9 mouse cellular contexts compared by ENCODE assay signal in genomic region chr2:131982546-131983196, GRCm38 (mm10). TPM values are rescaled to one million over a fixed set of nuclear protein-coding genes. Genes with fewer than 3 reads are reported as not detected.
DNase-seq lines count a peak whose midpoint lies in the region; ATAC-seq and TF ChIP-seq lines count a peak whose summit lies in the region.
"Had no signal": no experiment of that assay in that cellular context is flagged by ENCODE, and none has a peak within 500 bp of the region (broad histone marks: within the 10 kb centered on the region; RNA-seq: fewer than 3 reads in every experiment).

No protein-coding gene starts in this region.

- WGBS in embryonic facial prominence, embryonic 15.5 days = 11% methylated on average over 6 of the region's 6 CpGs
- 26% methylated on average over 6 of the region's 6 CpGs for WGBS in hindbrain, embryonic 10.5 days

- H3K27ac ChIP-seq in bone marrow macrophage, adult 2 months (ENCODE audit: insufficient read depth, low read depth, low read length) = no peak overlapping the region
- H3K27ac ChIP-seq in embryonic facial prominence, embryonic 15.5 days (replicated peaks) = no peak overlapping the region
- H3K27ac ChIP-seq in hindbrain, embryonic 10.5 days = no peak overlapping the region
- no peak overlapping the region for H3K27ac ChIP-seq in layer of hippocampus, adult 2 months

- no peaks in the 10 kb centered on the region for H3K4me1 ChIP-seq in bone marrow macrophage, adult 2 months (ENCODE audit: control insufficient read depth, insufficient read depth, low read length)
- H3K4me1 ChIP-seq in embryonic facial prominence, embryonic 15.5 days = no peaks in the 10 kb centered on the region
- peaks cover 6% of the 10 kb centered on the region; the same call in 1 of the 2 replicates for H3K4me1 ChIP-seq in hindbrain, embryonic 10.5 days (replicated peaks)

- TF ChIP-seq CTCF in bone marrow macrophage, adult 2 months (IDR thresholded peaks at IDR 0.05; ENCODE audit: low read depth, low read length) = peak; percentile 30; the same call in 1 of the 2 replicates
- TF ChIP-seq CTCF in layer of hippocampus, adult 2 months (conservative IDR thresholded peaks at IDR 0.05) = peak; percentile 92

- ATAC-seq in embryonic facial prominence, embryonic 15.5 days (ENCODE audit: insufficient number of reproducible peaks, low FRiP score, low TSS enrichment, low read depth) = peak; percentile 15; the same call in 1 of the 2 replicates
- peak; percentile 97 for ATAC-seq in megakaryocyte progenitor cell, adult 5-6 weeks (replicated peaks; ENCODE audit: poor library complexity)

- no peak for TF ChIP-seq POLR2A in bone marrow macrophage, adult 2 months (IDR thresholded peaks at IDR 0.05; ENCODE audit: borderline replicate concordance, low read depth, low read length)

- no peak overlapping the region for H3K4me2 ChIP-seq in embryonic facial prominence, embryonic 15.5 days (replicated peaks)

- no peaks in the 10 kb centered on the region for H3K27me3 ChIP-seq in embryonic facial prominence, embryonic 15.5 days
- no peaks in the 10 kb centered on the region for H3K27me3 ChIP-seq in hindbrain, embryonic 10.5 days (ENCODE audit: insufficient read depth, poor library complexity, severe bottlenecking)

- H3K4me3 ChIP-seq in bone marrow macrophage, adult 2 months (ENCODE audit: insufficient read depth, low read length) = no peak overlapping the region
- H3K4me3 ChIP-seq in embryonic facial prominence, embryonic 15.5 days (replicated peaks) = no peak overlapping the region
- H3K4me3 ChIP-seq in hindbrain, embryonic 10.5 days = no peak overlapping the region
- no peak overlapping the region for H3K4me3 ChIP-seq in layer of hippocampus, adult 2 months
- H3K4me3 ChIP-seq: megakaryocyte, embryonic 14.5 days had no signal

- H3K9ac ChIP-seq in embryonic facial prominence, embryonic 15.5 days = no peak overlapping the region

- no peaks in the 10 kb centered on the region for H3K9me3 ChIP-seq in embryonic facial prominence, embryonic 15.5 days (replicated peaks)
- H3K9me3 ChIP-seq in hindbrain, embryonic 10.5 days = 0 out of 2 replicates have a peak, but pooled peaks cover 5% of the 10 kb centered on the region

- DNase-seq in left cerebral cortex, adult 11 months (ENCODE audit: low spot score) = peak; percentile 62
- no peak for DNase-seq in left cerebral cortex, adult 8-10 months (ENCODE audit: low spot score in 2 of 2)
- peak; percentile 67 for DNase-seq in hindbrain, embryonic 10.5 days (ENCODE audit: low spot score)
- peak; percentile 59 to 76 for DNase-seq in layer of hippocampus, adult 2 months (ENCODE audit: low spot score in 2 of 2)
- DNase-seq in skeletal muscle tissue, adult 2 months (ENCODE audit: low read depth, low spot score) = peak; percentile 68

- H3K36me3 ChIP-seq in embryonic facial prominence, embryonic 15.5 days = no peaks in the 10 kb centered on the region
- no peaks in the 10 kb centered on the region for H3K36me3 ChIP-seq in hindbrain, embryonic 10.5 days

RNA-seq across cellular contexts. Expression of gene Prnd, which starts 32.0 kb away (rescaled TPM):
- total RNA-seq in left cerebral cortex, adult 8-10 months (2022) = under 1 TPM in 3 of 4 experiments, not detected in 1; 0.11 to 0.30 (median 0.21) TPM
- not detected in 2 replicates for polyA plus RNA-seq in bone marrow macrophage, adult 2 months (2012; ENCODE audit: insufficient read depth, insufficient read length, missing spikeins)
- polyA plus RNA-seq in embryonic facial prominence, embryonic 15.5 days (2015; fragmentation: Nextera tagmentation; extraction: Ambion mirVana) = 48.0 and 50.5 TPM in 2 replicates
- polyA plus RNA-seq in hindbrain, embryonic 10.5 days (2016; fragmentation: Nextera tagmentation; extraction: Ambion mirVana) = 4.1 and 5.5 TPM in 2 replicates
- not detected for total RNA-seq in layer of hippocampus, adult 2 months (2021)
- total RNA-seq in megakaryocyte progenitor cell, adult 5-6 weeks (2015) = 0.46 TPM in 1 of 2 replicates, not detected in the other
- not detected in 2 replicates for total RNA-seq in megakaryocyte progenitor cell, adult 5-6 weeks (2017)

RNA-seq across cellular contexts. Expression of gene Rassf2, which starts 47.4 kb away (rescaled TPM):
- total RNA-seq in left cerebral cortex, adult 8-10 months (2022) = 10 to 100 TPM; 50.7 to 55.7 (median 53.8) TPM
- 136 and 155 TPM in 2 replicates for polyA plus RNA-seq in bone marrow macrophage, adult 2 months (2012; ENCODE audit: insufficient read depth, insufficient read length, missing spikeins)
- 14.8 and 17.0 TPM in 2 replicates for polyA plus RNA-seq in embryonic facial prominence, embryonic 15.5 days (2015; fragmentation: Nextera tagmentation; extraction: Ambion mirVana)
- 28.6 and 33.5 TPM in 2 replicates for polyA plus RNA-seq in hindbrain, embryonic 10.5 days (2016; fragmentation: Nextera tagmentation; extraction: Ambion mirVana)
- total RNA-seq in layer of hippocampus, adult 2 months (2021) = 10 to 100 TPM; 39.9 to 43.2 TPM
- 32.9 and 42.8 TPM in 2 replicates for total RNA-seq in megakaryocyte progenitor cell, adult 5-6 weeks (2015)
- total RNA-seq in megakaryocyte progenitor cell, adult 5-6 weeks (2017) = 65.5 and 71.5 TPM in 2 replicates

Comparison
In these comparisons a context has a peak if more than half of its experiments do, and no peak if none do; other contexts are left out.
1. DNase-seq: peak in left cerebral cortex, adult 11 months (single experiment), hindbrain, embryonic 10.5 days (single experiment), layer of hippocampus, adult 2 months (2 of 2) and skeletal muscle tissue, adult 2 months (single experiment); none in left cerebral cortex, adult 8-10 months (0 of 2).